Mouse (Mus musculus) heart, embryonic 16.5 days (tissue): ENCODE data around the gene Flywch1. TPM values are rescaled to one million over a fixed set of nuclear protein-coding genes. Genes with fewer than 3 reads are reported as not detected.
"Not testable (repeated sequence)": the region's sequence is repeated elsewhere in the genome, so short reads cannot be mapped to it uniquely, and the experiment has no call there.

Experiments used
- ATAC-seq: fragments of 200-750 bp; cut with Nextera tagmentation; replicated peaks from 2 replicates; pipeline ENCODE4 v1.8.0; 2017; ENCODE audit warnings: moderate number of reproducible peaks; ENCODE audit not compliant: insufficient read depth, low FRiP score; ENCODE audit errors: extremely low read depth
- H3K27ac ChIP-seq: fragments of 300-500 bp; sonication (generic); 2 replicates; pipeline ENCODE4 v1.5.1; 2014; ENCODE audit warnings: mild to moderate bottlenecking, low read length, control low read depth, moderate library complexity
- H3K27me3 ChIP-seq: fragments of 300-500 bp; sonication (generic); 2 replicates; pipeline ENCODE4 v1.6.1; 2014; ENCODE audit warnings: low read length, mixed read lengths; ENCODE audit not compliant: control insufficient read depth, insufficient read depth
- H3K36me3 ChIP-seq: fragments of 300-500 bp; sonication (generic); 2 replicates; pipeline ENCODE4 v1.6.1; 2014; ENCODE audit not compliant: control insufficient read depth, insufficient read depth
- H3K4me1 ChIP-seq: fragments of 300-500 bp; sonication (generic); 2 replicates; pipeline ENCODE4 v1.6.1; 2014; ENCODE audit warnings: low read length, mixed read lengths; ENCODE audit not compliant: control insufficient read depth, insufficient read depth
- H3K4me2 ChIP-seq: fragments of 300-500 bp; sonication (generic); 2 replicates; pipeline ENCODE4 v1.6.1; 2014; ENCODE audit warnings: low read depth, mild to moderate bottlenecking, control low read depth, low read length
- H3K4me3 ChIP-seq: fragments of 300-500 bp; sonication (generic); 2 replicates; pipeline ENCODE4 v1.5.1; 2014; ENCODE audit warnings: mild to moderate bottlenecking, control low read depth, low read length
- H3K9ac ChIP-seq: fragments of 300-500 bp; sonication (generic); 2 replicates; pipeline ENCODE4 v1.6.1; 2014; ENCODE audit warnings: low read length, control low read depth
- H3K9me3 ChIP-seq: fragments of 300-500 bp; sonication (generic); replicated peaks from 2 replicates; pipeline ENCODE4 v1.6.1; 2016; ENCODE audit warnings: low read length; ENCODE audit not compliant: control insufficient read depth
- WGBS: fragments of 180-500 bp; shearing (Covaris S2); extraction: QIAGEN DNeasy Blood & Tissue Kit; methylation state at CpG from one replicate; pipeline ENCODE4 v1.1.7; 2014; 5-methylcytosine and 5-hydroxymethylcytosine counted together
- polyA plus RNA-seq: library from polyadenylated mRNA; unstranded; fragments of >200 nt; fragmentation: Nextera tagmentation; extraction: Ambion mirVana; gene quantifications from 2 replicates; pipeline ENCODE4 v1.2.1, GENCODE M21; 2015

Flywch1 gene
- polyA plus RNA-seq, 1 experiment from 2014 or later: 42.2 TPM

GRCm38 (mm10) chr17:23786510-23786931 lies 15.1 kb upstream of the Flywch1 start:
- Histone ChIP-seq H3K4me1 (peaks cover 15% of the 10 kb centered on the region), H3K36me3 (no peaks in the 10 kb centered on the region), H3K27ac (no peak overlapping the region), H3K9me3 (no peaks in the 10 kb centered on the region), H3K4me2 (peak overlapping the region; percentile 92), H3K4me3 (peak overlapping the region; percentile 58), H3K9ac (peak overlapping the region; percentile 73; the same call in 1 of the 2 replicates), H3K27me3 (no peaks in the 10 kb centered on the region)
- no peak for ATAC-seq
- 25% methylated on average over 13 of the region's 13 CpGs for WGBS

DNA sequence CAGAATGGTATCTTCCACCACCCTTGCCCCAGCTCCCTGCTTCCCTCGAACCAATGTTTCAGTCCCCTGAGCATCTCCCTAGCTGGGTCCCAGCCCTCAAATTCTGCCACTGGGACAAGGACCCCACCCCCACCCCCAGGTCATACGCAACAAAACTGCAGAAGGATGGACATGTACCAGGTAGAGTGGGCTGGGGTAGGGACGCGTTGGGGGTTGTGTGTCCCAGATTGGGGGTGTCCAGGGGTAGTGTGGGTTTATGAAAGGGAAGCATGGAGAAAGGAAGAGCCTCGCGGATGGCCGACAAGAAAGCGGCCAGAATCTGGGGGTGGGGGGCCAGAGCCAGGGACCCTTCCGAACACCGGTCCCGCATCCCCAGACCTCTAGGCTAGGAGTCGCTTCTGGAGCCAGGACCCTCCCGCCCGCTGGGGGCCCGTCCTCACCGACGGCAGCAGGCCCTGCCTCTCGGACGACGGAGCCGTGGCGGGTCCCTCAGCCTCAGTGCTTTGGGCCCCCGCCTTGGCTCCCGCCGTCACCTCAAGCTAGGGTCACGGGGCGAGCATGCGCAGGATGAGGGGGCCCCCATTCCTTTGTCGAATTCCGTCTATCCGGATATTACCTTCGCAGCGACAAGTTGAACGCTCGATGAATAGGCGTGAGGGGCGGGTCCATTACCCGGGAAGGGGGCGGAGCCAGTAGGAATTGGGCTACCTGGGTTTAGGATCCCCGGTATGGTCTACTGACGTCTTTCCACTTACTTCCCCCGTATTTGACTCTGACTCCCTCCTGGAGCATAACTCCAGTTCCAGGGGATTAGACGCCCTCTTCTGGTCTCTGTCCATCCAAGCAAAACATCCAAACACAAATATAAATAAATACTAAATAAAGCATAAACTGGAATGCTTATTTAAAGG lies 14.4 kb upstream of the Flywch1 start, which contains the start of gene Flywch2:
Gene Flywch2 (minus strand): TSS at position 521 of the 911 bp plus-strand sequence.
- Histone ChIP-seq H3K27me3 (no peaks in the 10 kb centered on the region), H3K9me3 (no peaks in the 10 kb centered on the region), H3K4me1 (peaks cover 11% of the 10 kb centered on the region), H3K36me3 (no peaks in the 10 kb centered on the region), H3K9ac (peak within 1 kb of the TSS; percentile 73), H3K27ac (no peak within 1 kb of the TSS), H3K4me3 (peak within 1 kb of the TSS; percentile 58), H3K4me2 (peak within 1 kb of the TSS; percentile 92)
- WGBS: 3% methylated on average over 43 of the region's 43 CpGs
- ATAC-seq: peak; percentile 66

GRCm38 (mm10) chr17:23783352-23783751 lies 11.9 kb upstream of the Flywch1 start:
- no peak for ATAC-seq
- H3K9me3 ChIP-seq: no peaks in the 10 kb centered on the region

DNA sequence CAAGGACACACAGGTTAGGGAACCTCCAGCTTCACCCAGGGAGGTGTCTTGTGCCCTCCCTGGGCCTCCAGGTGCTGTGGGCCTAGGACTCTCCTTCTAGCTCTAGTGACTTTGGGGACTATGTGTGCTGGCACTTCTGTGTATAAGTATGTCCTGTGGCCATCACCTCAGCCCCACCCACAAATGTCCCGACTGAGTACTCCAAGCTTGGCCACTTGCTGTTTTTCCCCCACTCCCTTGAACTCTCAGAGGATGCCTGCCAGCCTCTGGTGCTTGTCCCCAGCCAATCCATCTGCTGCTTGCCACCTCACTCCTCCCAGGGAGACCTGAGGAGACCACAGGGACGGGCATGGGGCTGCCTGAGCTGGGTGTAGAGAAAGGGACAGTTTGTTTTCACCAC lies 7.0 kb upstream of the Flywch1 start:
- no peak for ATAC-seq
- no peak overlapping the region for H3K4me3 ChIP-seq
- no peak overlapping the region for H3K4me2 ChIP-seq
- WGBS: 54% methylated on average over 2 of the region's 2 CpGs
- H3K27me3 ChIP-seq: no peaks in the 10 kb centered on the region
- H3K9me3 ChIP-seq: no peaks in the 10 kb centered on the region
- H3K36me3 ChIP-seq: no peaks in the 10 kb centered on the region
- no peaks in the 10 kb centered on the region for H3K4me1 ChIP-seq
- no peak overlapping the region for H3K9ac ChIP-seq
- H3K27ac ChIP-seq: no peak overlapping the region

More at GRCm38 (mm10) chr17:23783352-23783751, 11.9 kb upstream of the Flywch1 start:
- H3K4me3 ChIP-seq: no peak overlapping the region
- H3K36me3 ChIP-seq: no peaks in the 10 kb centered on the region
- no peak overlapping the region for H3K27ac ChIP-seq
- H3K9ac ChIP-seq: no peak overlapping the region
- no peak overlapping the region for H3K4me2 ChIP-seq
- H3K4me1 ChIP-seq: no peaks in the 10 kb centered on the region
- H3K27me3 ChIP-seq: no peaks in the 10 kb centered on the region

DNA sequence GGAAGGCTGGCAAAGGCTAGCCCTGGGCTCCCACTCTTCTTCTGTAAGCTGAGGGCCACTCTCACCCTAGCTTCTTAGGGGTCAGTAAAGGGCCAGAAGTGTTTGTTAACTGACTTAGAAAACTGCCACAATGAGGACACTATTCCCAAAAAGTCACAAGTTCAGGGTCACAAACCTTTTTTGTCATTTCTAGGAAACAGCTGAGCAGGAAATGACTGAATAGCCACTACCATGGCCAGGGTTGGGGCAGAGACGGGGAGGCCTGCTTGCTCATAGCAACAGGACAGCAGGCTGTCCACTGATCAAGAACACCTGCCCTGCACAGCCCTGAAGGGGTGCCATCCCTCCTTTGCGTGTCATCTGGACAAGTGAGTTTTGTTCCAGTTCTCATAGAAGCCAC lies 5.7 kb upstream of the Flywch1 start:
- no peaks in the 10 kb centered on the region for H3K36me3 ChIP-seq
- H3K4me1 ChIP-seq: no peaks in the 10 kb centered on the region
- H3K9ac ChIP-seq: no peak overlapping the region
- no peak for ATAC-seq
- H3K4me2 ChIP-seq: no peak overlapping the region
- H3K9me3 ChIP-seq: no peaks in the 10 kb centered on the region
- no peak overlapping the region for H3K4me3 ChIP-seq
- WGBS: 75% methylated on average over 2 of the region's 2 CpGs
- no peak overlapping the region for H3K27ac ChIP-seq
- no peaks in the 10 kb centered on the region for H3K27me3 ChIP-seq

DNA sequence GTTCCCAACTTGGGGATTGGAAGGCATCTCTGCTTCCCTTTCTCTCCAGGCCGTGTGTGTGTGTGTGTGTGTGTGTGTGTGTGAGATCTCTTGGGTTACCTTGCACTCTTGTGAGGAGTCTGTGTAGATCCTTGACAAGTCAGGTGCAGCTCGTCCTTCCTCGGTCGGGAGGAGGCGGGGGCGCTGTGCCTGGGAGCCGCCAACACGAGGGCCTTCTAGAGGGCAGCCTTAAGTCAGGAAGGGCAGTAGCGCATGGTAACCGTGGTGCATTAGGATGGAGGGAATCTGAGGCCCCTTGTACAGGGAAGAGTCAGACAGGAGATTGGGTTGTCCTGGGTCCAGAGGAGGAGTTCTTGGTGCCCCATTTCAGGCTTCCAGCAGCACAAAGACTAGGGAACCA lies 4.8 kb upstream of the Flywch1 start:
- ATAC-seq: no peak
- Histone ChIP-seq H3K9me3 (no peaks in the 10 kb centered on the region), H3K27ac (no peak overlapping the region), H3K4me1 (no peaks in the 10 kb centered on the region), H3K36me3 (no peaks in the 10 kb centered on the region), H3K9ac (no peak overlapping the region), H3K27me3 (no peaks in the 10 kb centered on the region), H3K4me2 (no peak overlapping the region), H3K4me3 (no peak overlapping the region)
- 79% methylated on average over 10 of the region's 10 CpGs for WGBS

- 6% methylated on average over 12 of the region's 12 CpGs for WGBS
- Histone ChIP-seq H3K4me2 (no peak overlapping the region), H3K36me3 (no peaks in the 10 kb centered on the region), H3K4me3 (no peak overlapping the region), H3K9me3 (no peaks in the 10 kb centered on the region), H3K27me3 (no peaks in the 10 kb centered on the region), H3K9ac (no peak overlapping the region), H3K27ac (no peak overlapping the region), H3K4me1 (peaks cover 7% of the 10 kb centered on the region)
- peak; percentile 33; the same call in 1 of the 2 replicates for ATAC-seq
Measured at GRCm38 (mm10) chr17:23774090-23774489, 2.7 kb upstream of the Flywch1 start.

- H3K9ac ChIP-seq: no peak overlapping the region
- no peak overlapping the region for H3K4me3 ChIP-seq
- ATAC-seq: no peak
- no peaks in the 10 kb centered on the region for H3K27me3 ChIP-seq
- H3K27ac ChIP-seq: no peak overlapping the region
- no peak overlapping the region for H3K4me2 ChIP-seq
- H3K4me1 ChIP-seq: peaks cover 7% of the 10 kb centered on the region
- H3K9me3 ChIP-seq: no peaks in the 10 kb centered on the region
- WGBS: 64% methylated on average over 6 of the region's 6 CpGs
- no peaks in the 10 kb centered on the region for H3K36me3 ChIP-seq
Measured at GRCm38 (mm10) chr17:23773676-23774075, 2.3 kb upstream of the Flywch1 start.

DNA sequence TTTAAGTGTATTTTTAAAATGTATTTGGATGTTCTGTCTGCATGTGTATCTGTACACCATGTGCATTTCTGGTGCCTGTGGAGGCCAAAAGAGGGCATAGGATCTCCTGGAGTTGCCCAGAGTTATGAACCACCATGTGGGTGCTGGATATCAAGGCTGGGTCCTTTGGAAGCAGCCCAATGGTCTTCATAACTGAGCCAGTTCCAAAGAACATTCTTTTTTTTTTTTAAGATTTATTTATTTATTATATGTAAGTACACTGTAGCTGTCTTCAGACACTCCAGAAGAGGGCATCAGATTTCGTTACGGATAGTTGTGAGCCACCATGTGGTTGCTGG lies 786 bp upstream of the Flywch1 start:
- not testable (repeated sequence) for H3K9ac ChIP-seq, H3K36me3 ChIP-seq, H3K9me3 ChIP-seq, H3K4me3 ChIP-seq, ATAC-seq, H3K27me3 ChIP-seq, H3K27ac ChIP-seq, H3K4me2 ChIP-seq, H3K4me1 ChIP-seq
- 60% methylated on average over 2 of the region's 2 CpGs for WGBS
